Mouse (Mus musculus): ENCODE results near the gene Map3k15.

The Map3k15 gene

DNA sequence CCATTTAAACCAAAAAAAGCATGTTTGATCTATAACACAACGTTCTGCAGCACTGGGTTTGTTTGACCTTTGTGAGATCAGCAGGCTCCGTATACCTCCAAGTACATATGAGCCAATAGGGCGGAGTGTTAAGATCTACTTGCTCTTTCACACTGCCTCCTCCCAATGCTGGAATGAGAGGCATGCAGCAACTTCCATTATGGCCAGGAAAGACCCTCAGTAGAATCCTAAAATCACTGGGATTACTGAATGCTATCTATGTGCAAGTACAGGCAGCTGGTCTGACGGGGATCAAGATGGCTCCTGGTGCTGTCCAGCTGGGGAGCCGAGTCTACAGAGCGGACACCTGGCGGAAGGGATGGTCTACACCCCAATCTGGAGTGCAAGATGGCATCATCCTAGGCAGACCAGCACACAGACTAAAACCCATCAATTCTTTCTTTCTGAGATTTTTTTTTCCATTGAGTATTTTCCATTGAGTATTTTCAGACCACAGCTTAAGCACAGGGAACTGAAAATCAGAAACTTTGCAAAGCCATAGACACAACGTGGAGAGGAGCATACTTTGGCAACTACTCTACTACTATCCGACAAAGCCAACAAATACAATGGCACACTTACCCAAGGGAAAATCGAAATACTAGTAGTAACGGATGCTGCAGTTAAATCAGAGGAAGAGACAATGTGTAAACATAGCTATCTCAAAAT is 146.1 kb downstream of the Map3k15 start:
- in situ Hi-C loops (cut with MboI, MseI) = no loop called here

DNA sequence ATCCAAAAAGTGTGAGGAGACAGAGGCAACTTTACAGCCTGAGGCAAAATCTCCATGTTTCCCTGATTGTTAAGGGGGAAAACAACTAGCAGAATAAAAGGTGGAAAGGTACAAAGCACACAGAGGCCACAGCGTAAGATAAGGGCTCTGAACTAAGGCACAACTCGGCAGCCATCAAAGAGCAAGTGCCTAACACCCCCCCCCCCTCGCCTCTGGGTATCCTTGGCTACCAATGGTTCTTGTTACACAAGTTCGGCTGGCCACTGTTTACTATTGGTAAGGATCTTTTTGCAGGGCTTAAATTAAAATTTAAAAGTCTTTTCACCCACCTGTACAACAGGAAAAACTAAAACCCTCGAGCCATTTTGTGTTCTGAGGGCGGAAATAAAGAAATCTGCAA is 147.5 kb downstream of the Map3k15 start:
- in situ Hi-C loops (cut with MboI, MseI) = no loop called here

DNA sequence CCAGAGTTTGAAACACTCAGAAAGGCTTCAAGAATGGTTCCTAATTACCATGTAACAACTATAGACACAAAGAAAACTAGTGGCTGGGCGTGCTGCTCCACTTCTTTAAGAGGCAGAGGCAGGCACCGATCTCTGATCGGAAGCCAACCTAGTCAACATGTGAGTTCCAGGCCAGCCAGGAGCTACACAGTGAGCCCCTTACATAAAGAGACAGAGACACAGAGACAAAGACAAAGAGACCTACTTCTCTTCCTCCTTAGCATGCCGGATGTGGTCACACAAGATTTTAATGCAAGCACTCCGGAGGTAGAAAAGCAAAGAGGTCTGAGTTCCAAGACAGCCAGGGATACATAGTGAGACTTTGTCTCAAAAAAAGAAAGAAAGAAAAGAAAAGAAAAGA is 147.9 kb downstream of the Map3k15 start:
- in situ Hi-C loops (cut with MboI, MseI) = no loop called here

DNA sequence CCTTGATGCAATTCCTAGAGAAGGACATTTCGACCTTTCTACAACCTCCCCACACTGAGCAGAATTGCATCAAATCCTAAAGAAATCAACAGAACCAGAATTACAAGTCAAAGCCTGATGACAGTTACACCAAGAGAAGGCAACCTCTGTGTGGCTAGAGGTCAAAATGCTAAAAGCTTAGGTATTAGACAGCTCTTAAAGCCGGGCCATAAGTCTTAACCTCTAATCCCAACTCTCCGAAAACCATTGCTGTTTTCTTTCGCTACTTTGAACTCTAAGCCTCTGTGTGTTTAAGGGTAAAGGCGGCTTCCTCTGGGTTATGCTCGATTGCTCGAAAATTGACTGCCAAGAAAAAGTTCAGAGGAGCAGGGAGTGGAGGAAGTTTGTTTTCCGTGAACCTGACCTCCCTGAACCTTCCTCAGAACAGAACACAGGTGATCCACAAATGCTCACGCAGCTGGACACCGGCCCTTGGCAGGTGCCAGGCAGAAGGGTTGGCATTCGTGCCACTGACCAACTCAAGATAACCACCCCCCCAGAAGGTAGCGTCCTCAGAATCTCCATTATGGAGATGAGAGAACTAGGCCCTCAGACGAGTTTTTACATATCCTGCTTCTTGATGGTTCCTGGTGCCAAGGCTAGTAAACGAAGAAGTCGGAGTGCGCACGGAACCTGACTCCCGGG is 149.1 kb downstream of the Map3k15 start:
- in situ Hi-C loops (cut with MboI, MseI) = no loop called here

DNA sequence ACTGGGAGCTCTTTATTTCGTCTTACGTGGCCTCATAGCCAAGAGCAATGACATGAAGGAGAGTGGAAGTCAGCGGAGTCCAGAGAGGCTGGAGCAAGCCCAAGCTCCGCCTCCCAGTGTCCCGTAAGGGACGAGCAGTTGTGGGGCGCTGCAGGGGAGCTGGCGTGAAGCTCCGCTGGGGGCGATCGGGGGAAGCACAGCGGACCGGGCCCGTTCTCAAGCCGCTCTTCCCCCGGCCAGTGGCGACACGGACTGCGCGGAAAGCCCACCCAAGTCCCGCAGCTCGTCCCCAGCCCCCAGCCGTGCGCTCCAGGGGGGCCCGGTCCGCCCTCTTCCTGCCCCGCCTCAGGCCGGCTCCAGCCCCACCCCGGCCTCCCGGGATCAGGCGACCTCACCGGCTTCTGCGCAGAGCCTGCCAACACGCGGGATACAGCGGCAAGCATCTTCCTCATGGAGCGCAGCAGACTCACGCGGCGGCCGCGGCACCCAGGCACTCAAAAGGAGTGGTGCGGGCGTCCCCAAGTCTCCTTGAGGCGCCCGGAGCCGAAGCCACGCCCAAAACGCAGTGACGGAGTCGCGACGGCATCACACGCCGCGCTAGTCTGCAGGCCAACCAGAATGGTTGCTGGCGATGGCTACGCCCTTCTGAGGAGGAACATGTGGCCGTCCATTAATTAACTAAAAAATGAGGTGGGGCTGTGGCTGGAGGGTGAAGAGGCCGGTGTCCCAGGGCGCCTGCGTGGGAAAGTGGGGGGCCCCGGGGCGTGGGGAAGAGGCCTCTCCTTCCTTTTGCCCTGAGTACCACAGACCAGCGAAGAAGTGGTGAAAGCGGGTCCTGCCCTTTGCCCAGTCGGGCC is 149.9 kb downstream of the Map3k15 start, which contains the start of gene Pdha1:
Gene Pdha1, minus strand, starts transcription at position 553 of the 857 bp plus-strand sequence.
- in situ Hi-C loops (cut with MboI, MseI) = no loop called here

DNA sequence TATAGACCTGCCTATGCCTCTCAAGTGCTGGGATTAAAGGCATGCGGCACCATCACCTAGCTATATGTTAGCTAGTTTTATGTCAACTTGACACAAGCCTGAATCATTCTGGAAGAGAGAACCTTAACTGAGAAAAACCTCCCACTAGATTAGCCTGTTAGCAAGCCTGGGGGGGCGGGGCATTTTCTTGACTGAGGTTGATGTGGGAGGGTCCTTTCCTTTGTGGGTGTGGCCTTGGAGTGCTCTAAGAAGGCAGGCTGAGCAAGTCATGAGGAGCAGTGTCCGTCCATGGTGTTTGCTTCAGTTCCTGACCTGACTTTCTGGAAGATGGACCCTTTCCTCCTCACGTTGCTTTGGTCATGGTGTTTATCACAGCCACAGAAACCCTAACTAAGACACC is 158.6 kb downstream of the Map3k15 start:
- in situ Hi-C loops (cut with MboI, MseI) = no loop called here

DNA sequence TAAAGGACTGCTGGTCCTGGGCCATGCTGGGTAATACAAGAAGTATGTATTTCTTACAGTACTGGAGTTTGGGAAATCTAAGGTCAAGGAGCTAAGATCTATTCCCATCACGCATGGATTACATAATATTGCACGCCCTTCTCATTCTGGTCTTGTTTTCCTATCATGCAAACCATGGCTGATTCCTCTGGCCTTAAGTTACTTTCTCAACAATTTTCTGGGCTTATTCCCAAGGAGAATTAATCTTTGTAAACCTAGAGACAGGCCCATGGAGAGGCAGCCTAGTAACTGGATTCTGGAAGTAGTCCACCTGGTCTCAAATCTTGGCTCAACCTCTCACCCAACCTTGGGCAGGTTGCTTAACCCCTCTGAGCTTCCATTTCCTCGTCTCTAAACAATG is 159.2 kb downstream of the Map3k15 start:
- in situ Hi-C loops (cut with MboI, MseI) = no loop called here

DNA sequence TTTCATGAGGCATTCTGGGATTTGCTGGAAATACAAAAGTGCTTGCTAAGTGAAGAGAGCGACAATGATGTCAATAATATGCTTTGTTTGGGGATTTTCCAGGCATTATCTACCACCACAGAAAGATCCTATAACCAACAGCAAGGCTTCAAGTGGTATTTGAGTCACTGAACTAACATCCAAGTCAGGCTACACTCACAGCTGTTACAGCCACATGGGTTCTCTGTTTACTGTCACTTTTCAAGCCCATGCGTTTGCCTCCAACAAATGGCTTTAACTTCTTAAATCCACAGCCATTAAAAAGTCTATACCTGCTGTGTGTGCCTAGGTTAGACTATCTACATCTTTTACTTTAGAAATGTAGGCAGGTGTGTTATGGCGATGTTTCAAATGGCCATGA is 160.6 kb downstream of the Map3k15 start:
- in situ Hi-C loops (cut with MboI, MseI) = no loop called here

DNA sequence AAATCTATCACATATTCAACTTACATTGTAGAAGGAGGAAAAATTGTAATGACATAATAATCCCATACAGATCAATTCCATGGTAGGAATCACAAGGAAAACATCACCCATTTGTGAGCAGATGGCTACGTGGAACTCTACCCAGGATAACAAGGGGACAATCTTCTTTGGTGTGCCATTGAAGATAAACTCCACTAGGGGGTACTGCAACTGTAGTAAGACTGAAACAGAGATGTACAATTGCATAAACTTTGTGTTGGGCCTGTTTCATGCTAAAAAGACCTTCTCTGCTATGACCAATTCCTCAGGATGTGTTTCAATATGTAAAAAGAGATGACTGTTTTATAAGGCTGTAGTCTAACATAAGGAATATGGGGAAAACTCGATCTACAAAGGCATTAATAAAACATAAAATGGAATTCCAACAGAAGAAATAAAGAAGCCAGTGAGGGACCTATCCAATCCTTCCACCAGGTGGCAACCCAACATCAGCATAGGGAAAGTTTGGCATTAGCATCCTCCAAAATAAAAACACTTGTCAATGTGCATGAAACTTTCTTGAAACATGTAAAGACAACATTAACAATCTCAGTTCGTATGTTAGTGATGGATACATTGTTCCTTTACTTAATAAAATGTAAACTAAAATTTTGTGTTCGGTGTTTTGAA is 165.0 kb downstream of the Map3k15 start:
- in situ Hi-C loops (cut with MboI, MseI) = no loop called here

DNA sequence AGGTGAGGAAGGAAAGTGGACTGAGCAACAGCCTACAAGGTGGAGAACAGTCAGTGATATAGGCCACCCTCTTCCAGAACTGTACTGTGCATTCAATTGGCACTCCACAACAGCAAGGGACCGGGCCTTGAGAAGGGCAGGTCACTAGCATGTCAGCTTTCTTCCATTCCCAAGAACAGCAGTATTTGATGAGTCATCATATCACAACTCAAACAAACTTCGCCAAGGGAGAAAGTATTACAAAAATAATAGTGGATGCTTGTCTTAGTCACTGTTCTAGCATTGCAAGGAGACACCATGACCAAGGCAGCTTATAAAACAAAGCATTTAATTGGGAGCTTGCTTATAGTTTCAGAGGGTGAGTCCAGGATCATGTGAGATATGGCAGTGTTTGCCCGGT is 176.0 kb downstream of the Map3k15 start:
- in situ Hi-C loops (cut with MboI, MseI) = no loop called here

DNA sequence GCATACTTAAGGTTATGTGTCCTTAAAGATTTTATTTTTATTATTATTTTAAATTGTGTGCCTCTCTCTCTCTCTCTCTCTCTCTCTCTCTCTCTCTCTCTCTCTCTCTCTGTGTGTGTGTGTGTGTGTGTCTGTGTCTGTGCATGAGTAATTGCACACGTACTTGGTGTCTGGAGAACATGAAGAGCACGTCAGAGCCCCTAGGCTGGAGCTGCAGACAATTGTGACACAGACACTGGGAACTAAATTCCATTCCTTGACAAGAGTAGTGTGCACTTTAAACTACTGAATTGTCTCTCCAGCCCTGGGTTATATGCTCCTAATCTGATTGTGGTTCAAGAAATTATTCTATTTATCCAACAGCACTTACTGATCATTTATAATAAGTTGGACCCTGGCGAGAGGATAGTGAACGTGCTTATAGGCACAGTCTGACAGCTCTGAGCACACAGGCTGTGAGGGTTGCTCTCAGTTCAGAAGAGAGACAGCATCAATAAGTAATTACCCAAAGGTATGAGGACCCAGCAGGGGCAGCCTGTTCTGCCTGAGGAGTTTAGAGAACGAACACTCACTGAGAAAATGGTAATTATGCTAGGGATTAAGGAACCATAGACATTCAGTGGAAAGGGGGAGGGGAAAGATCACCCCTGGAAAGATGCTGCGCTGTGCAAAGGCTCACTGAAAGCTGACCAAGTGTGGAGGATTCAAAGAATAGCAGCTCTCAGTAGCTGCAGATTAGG is 178.2 kb downstream of the Map3k15 start:
- in situ Hi-C loops (cut with MboI, MseI) = no loop called here

DNA sequence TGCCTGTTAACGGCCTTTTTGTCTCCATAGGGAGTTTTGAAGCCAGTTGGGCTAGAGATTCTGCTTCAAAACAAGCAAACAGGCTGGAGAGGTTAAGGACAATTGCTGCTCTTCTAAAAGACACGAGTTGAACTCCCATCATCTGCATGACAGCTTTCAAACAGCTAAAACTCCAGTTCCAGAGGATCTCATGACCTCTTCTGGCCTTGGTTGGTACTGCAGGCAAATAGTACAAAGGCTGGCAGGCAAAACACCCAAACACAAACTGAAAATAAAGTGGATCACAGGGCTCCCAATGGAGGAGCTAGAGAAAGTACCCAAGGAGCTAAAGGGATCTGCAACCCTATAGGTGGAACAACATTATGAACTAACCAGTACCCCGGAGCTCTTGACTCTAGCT is 181.9 kb downstream of the Map3k15 start:
- in situ Hi-C loops (cut with MboI, MseI) = no loop called here

All from T-helper 2 cell (primary cell).